Mouse (Mus musculus): Measurements from ENCODE around the gene Zfpm1. TPM values are rescaled to one million over a fixed set of nuclear protein-coding genes. Genes with fewer than 3 reads are reported as not detected.

The Zfpm1 gene
- polyA plus RNA-seq, 1 experiment from 2014 or later = 1.5 TPM

Other genes starting within 250 kb of the Zfpm1 start
- gene Trhr2, start 78.6 kb downstream of the Zfpm1 start, polyA plus RNA-seq (2015; fragmentation: Nextera tagmentation; extraction: Ambion mirVana) = not detected in 2 replicates
- 38.9 and 41.3 TPM in 2 replicates for gene Zc3h18, start 94.5 kb downstream of the Zfpm1 start, polyA plus RNA-seq (2015; fragmentation: Nextera tagmentation; extraction: Ambion mirVana)
- 0.26 TPM in 1 of 2 replicates, not detected in the other for gene Il17c, start 139.9 kb downstream of the Zfpm1 start, polyA plus RNA-seq (2015; fragmentation: Nextera tagmentation; extraction: Ambion mirVana)
- 33.6 and 35.1 TPM in 2 replicates for gene Cyba, start 150.8 kb downstream of the Zfpm1 start, polyA plus RNA-seq (2015; fragmentation: Nextera tagmentation; extraction: Ambion mirVana)
- gene Mvd, start 161.3 kb downstream of the Zfpm1 start, polyA plus RNA-seq (2015; fragmentation: Nextera tagmentation; extraction: Ambion mirVana) = 62.3 and 68.3 TPM in 2 replicates
- not detected in 2 replicates for gene Snai3, start 178.6 kb downstream of the Zfpm1 start, polyA plus RNA-seq (2015; fragmentation: Nextera tagmentation; extraction: Ambion mirVana)
- gene Rnf166, start 193.9 kb downstream of the Zfpm1 start, polyA plus RNA-seq (2015; fragmentation: Nextera tagmentation; extraction: Ambion mirVana) = 34.3 and 41.5 TPM in 2 replicates
- gene Ctu2, start 194.0 kb downstream of the Zfpm1 start, polyA plus RNA-seq (2015; fragmentation: Nextera tagmentation; extraction: Ambion mirVana) = 80.0 and 80.4 TPM in 2 replicates

All from midbrain, embryonic 15.5 days (tissue).